Mouse (Mus musculus) adipocyte (in vitro differentiated cells): ENCODE data around the gene Ano6.
A peak's percentile ranks its signal among the peaks of the same experiment; 100 is the strongest.
"Not testable (repeated sequence)": the region's sequence is repeated elsewhere in the genome, so short reads cannot be mapped to it uniquely, and the experiment has no call there.

ENCODE experiments used
- DNase-seq: peaks from one replicate; pipeline ENCODE4 v3.0.0-alpha.2; 2016; ENCODE audit warnings: low spot score

Gene Ano6

GRCm38 (mm10) chr15:95828018-95828646 lies 37.5 kb downstream of the Ano6 start:
- DNase-seq, result not testable (repeated sequence)

- DNase-seq, result no peak
Measured at GRCm38 (mm10) chr15:95828647-95829254, 38.1 kb downstream of the Ano6 start.

- DNase-seq, result no peak
Measured at GRCm38 (mm10) chr15:95829553-95830205, 39.0 kb downstream of the Ano6 start.

GRCm38 (mm10) chr15:95830206-95830560 lies 39.5 kb downstream of the Ano6 start:
- DNase-seq, result no peak

- DNase-seq, result no peak
Measured at GRCm38 (mm10) chr15:95833292-95833691, 42.6 kb downstream of the Ano6 start.

GRCm38 (mm10) chr15:95836077-95836476 lies 45.4 kb downstream of the Ano6 start:
- no peak for DNase-seq

- DNase-seq, result no peak
Measured at GRCm38 (mm10) chr15:95836646-95837434, 46.2 kb downstream of the Ano6 start.

- peak; percentile 73 for DNase-seq
Measured at GRCm38 (mm10) chr15:95837570-95837969, 46.9 kb downstream of the Ano6 start.

GRCm38 (mm10) chr15:95838171-95839020 lies 47.8 kb downstream of the Ano6 start:
- peak; percentile 93 for DNase-seq

- no peak for DNase-seq
Measured at GRCm38 (mm10) chr15:95839789-95840188, 49.1 kb downstream of the Ano6 start.

GRCm38 (mm10) chr15:95843183-95843949 lies 52.7 kb downstream of the Ano6 start:
- no peak for DNase-seq

- DNase-seq, result no peak
Measured at GRCm38 (mm10) chr15:95844412-95844811, 53.8 kb downstream of the Ano6 start.

- no peak for DNase-seq
Measured at GRCm38 (mm10) chr15:95846102-95846501, 55.5 kb downstream of the Ano6 start.

- DNase-seq, result peak; percentile 25
Measured at GRCm38 (mm10) chr15:95848493-95849064, 57.9 kb downstream of the Ano6 start.

GRCm38 (mm10) chr15:95849513-95850411 lies 59.1 kb downstream of the Ano6 start:
- no peak for DNase-seq

GRCm38 (mm10) chr15:95850546-95850945 lies 59.9 kb downstream of the Ano6 start:
- DNase-seq, result no peak

GRCm38 (mm10) chr15:95855051-95855844 lies 64.6 kb downstream of the Ano6 start:
- no peak for DNase-seq

- no peak for DNase-seq
Measured at GRCm38 (mm10) chr15:95855953-95856352, 65.3 kb downstream of the Ano6 start.
